Mouse (Mus musculus) neutrophil, adult 5-6 weeks (primary cell): ENCODE data around the gene Mrpl43. TPM values are rescaled to one million over a fixed set of nuclear protein-coding genes. Genes with fewer than 3 reads are reported as not detected.
"Not testable (repeated sequence)": the region's sequence is repeated elsewhere in the genome, so short reads cannot be mapped to it uniquely, and the experiment has no call there.

Experiments used
- ATAC-seq: fragments of 151-379, 151-347 bp; 2 replicates; pipeline ENCODE4 v1.8.0; 2017; ENCODE audit warnings: mild to moderate bottlenecking, moderate TSS enrichment; ENCODE audit not compliant: insufficient number of reproducible peaks, poor library complexity, low FRiP score, severe bottlenecking; ENCODE audit errors: extremely low read depth
- total RNA-seq: library from RNA; stranded (forward); fragments of 200-1000 nt; gene quantifications from 2 replicates; pipeline ENCODE4 v1.2.3, GENCODE M21; 2017

Gene Mrpl43
- total RNA-seq: 31.8 and 32.7 TPM in 2 replicates

- ATAC-seq: peak; percentile 87
Observed at GRCm38 (mm10) chr19:45005957-45006712, at the start of gene Mrpl43. Mrpl43 (minus strand) TSS chr19:45006442.

DNA sequence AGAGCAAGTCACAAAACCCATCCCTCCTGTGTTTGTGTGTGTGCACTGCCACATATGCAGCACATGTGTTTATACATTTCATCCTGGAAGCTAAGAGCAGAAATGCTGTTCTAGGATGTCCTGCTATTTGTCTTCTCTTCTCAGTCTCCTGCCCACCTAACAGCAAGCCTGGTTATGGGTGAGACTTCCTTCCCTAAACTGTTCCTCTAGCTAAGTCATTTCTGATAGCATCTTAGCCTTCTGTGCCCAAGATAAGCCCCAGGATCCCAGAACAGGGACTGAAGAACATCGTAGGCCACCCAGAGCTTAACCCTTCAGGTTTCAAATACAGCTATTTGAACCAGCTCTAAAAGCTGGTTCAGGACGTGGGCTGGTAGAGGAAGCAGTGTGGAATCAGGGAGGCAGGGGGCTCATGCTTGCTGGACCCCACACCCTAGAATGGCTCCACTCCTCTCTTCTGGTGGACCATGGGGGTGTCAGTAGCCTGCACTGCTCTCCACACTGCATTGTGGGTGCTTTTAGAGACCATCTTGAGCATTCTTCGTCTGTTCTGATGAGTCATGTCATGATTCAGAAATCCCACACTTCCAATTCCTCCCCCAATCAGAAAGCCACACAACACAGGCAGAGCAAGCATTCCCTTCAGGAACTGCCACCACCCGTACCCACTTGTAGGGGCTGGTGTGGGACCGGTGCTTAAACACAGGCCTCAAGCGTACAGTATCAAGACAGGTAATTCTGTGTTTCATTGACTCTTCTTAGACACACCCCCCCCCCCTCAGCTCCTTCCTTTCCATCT, 48.8 kb upstream of the Mrpl43 start:
- ATAC-seq: no peak

GRCm38 (mm10) chr19:45053451-45053850, 47.2 kb upstream of the Mrpl43 start:
- no peak for ATAC-seq

DNA sequence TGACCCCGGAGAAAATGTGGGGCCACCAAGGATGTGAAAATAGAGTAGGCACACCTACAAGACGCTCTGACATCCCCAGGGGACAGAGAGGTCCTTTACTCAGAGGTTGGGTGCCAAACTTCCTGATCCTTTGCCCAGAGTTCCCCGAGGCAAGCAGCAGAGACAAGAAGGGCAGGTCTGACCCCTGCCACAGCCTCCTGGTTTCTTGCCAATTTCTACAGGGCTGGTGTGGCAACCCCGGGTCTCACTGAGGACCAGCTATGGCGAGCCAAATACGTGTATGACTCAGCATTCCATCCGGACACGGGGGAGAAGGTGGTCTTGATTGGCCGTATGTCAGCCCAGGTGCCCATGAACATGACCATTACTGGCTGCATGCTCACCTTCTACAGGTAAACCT, 43.3 kb upstream of the Mrpl43 start:
- ATAC-seq: no peak

- ATAC-seq: no peak
Observed at GRCm38 (mm10) chr19:45048644-45049365, 42.6 kb upstream of the Mrpl43 start.

DNA sequence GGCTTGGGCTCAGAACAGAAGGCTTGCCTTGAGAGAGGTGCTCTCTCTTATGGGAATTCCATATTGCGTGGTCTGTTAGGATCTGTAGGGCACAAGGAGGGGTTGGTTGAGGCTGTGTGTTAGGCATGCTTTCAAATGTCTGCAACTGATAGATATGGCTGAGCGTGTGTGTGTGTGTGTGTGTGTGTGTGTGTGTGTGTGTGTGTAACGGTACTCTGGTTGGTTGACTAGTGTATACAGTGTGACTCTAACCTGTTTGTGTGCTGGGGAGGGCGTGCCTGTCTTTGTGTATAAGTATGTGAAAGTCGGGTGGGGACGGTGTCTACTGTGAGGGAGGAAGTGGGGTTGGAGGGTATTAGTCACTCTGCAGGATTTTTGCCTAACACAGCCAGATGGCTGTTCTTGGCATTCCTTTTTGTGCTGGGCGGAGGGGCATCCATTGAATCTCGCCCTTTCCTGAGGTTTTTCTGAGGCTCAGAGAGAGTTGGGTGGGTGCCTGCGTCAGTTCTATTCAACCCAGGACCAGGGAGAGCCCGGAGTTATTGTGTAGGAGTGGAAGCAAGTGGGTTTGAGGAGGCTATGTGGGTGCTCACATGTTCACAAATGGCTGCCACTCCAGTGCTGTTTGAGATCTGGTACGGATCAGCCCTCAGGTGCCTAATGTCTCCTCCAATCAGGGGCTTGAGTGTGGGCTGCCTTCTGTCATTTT, 41.8 kb upstream of the Mrpl43 start:
- peak; percentile 57 for ATAC-seq

GRCm38 (mm10) chr19:45047417-45047934, 41.2 kb upstream of the Mrpl43 start, which contains the start of gene Sfxn3:
Sfxn3 (plus strand) TSS chr19:45047503.
- peak; percentile 80 for ATAC-seq

DNA sequence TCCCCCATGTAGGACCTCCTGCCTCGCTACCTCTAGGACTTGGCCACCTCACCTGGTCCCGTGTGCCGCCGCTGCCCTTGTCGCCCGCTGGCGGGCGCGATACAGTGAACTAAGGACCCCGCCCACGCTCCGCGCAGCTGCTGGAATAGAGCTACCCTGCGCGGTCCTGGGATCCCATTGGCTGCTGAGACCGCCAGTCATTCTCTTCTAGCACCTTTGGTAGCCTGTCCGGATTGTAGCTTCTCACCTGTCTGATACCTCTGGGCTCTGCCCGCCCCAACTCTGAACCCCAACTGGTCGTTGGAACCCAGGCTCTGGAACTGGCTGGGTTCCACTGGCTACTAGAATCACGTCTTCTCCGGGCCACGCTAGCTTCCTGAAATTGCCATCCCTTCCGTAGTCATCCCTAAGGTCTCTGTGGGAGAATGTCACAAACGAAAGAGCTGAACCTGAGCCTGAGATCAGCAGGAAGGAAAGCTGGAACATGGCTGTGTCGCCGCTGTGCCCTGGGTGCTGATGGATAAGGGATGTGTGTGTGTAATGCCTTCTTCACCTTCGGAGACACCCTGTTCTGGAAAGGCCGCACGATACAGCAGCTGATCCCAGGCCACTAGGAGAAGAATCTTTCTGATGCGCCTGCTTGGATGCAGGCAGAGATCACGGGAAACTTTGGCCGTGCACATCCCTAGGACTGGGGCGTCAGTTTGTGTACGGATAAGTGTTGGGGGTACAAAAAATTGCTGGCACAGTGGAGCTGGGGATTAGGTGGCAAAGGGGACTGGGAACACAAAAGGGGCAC, 40.5 kb upstream of the Mrpl43 start:
- ATAC-seq: peak; percentile 21; the same call in 1 of the 2 replicates

GRCm38 (mm10) chr19:45045651-45046050, 39.4 kb upstream of the Mrpl43 start, which contains the start of gene Pdzd7:
Pdzd7 (minus strand) TSS chr19:45045717.
- ATAC-seq: no peak

DNA sequence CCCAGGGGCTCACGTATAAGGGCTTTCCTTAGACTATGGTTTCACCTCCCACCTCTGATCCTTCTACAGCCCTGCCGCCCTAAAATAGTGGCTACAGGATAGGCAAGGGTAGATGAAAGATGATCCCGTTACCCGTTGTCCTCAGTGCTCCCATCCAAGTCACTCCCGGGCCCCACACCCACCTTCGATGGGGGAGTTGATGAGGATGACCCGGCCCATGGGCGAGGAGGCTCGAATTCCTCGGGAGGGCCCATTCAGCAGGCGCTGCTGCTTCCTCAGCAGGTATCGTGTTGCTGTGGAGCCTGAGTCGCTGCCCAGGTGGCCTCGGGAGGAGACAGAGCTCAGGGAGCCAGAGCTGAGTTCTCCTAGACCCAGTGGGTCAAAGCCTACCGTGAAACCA, 39.0 kb upstream of the Mrpl43 start:
- ATAC-seq: no peak

DNA sequence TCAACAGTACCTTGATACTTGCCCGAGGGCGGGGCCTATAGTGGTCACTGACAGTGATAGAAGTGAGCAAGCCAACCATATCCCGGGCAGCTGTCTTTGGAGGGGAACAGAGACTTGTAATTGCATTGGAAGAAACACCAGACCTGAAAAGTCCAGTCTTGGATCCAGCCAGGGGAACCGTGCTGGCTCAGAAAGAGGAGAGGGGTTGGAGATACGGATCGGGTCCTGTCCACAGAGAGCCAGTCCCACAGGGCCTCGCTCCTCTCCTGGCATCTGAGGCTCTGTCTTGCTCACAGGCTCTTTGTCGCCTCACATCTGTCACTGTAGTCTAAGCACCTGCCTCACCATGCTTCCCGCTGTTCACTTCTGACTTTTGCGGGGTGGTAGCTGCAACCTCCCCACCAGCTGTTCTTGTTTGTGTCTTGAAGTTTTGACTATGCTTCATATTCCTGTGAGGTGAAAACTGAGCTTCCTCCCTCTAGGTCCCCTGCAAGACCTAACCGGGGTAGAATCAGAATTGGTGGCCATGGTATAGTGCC, 38.2 kb upstream of the Mrpl43 start:
- ATAC-seq: no peak

DNA sequence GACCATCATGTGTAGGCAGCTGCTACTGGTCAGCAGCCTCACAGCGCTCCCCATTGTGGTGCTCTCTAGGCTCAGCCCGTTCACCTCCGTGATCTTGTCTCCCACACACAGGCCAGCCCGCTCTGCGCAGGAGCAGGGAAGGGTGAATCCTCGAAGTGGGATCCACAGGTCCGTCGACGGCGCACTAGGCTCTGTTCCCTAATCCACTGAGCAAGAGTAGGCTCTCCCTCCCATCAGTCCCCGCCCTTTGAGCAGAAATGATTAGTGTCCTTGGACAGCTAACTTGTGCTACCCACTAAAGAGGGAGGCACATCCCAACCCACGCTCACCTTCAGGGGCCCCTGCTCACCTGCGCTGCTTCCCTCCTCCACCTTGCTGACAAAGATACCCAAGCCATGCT, 34.0 kb upstream of the Mrpl43 start:
- ATAC-seq: no peak

DNA sequence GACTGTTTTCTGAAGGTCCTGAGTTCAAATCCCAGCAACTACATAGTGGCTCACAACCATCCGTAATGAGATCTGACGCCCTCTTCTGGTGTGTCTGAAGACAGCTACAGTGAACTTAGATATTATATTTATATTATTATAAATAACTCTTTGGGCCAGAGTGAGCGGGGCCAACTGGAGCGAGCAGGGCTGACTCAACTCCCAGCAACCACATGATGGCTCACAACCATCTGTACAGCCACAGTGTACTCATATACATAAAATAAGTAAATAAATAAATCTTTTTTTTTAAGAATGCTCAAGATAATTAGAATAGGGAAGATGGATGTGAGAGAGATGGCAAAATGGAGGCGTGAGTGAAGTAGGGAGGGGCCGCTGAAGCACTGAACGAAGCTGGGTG, 32.0 kb upstream of the Mrpl43 start:
- ATAC-seq: not testable (repeated sequence)

DNA sequence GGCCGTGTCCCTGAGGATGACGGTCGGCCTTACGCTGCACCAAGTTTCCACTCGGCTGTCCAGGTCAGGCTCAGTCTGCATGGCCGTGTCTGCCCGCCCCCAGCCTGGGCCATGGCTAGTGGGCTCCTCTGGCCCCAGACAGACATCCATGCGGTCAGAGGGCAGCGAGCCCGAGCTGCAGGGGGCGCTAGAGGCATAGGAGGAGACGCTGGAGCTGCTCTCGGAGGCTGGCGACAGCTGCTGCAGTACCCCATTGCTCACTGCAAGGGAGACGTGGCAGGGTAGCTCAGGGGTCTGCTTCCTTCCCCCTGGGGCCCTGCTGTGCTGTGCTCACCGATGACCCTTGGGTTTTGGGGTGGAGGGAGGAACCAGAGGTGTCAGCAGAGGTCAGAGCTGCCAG, 30.6 kb upstream of the Mrpl43 start:
- ATAC-seq: no peak

- ATAC-seq: no peak
Observed at GRCm38 (mm10) chr19:45032570-45033332, 26.5 kb upstream of the Mrpl43 start.

DNA sequence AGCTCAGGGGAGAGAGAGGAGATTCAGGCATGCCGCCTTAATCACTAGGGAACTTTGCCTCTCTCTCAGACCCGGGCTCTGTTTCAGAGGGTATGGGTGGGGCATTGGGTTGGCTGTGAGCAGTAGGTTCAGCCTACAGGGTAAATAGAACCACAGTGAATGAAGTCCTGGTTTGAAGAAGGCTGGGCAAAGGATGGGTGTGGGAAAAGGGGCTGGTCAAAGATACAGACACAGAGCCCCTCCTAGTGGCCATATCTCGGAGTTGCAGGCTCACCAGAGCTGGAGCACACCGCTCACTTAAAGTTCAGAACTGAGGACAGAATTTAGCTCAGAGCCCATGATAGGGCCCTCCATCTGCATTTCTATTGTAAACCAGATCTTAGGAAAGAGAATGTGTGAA, 25.5 kb upstream of the Mrpl43 start:
- no peak for ATAC-seq
